Mouse (Mus musculus): ENCODE measurements around the gene Fgf12.

The Fgf12 gene

GRCm38 (mm10) chr16:28475553-28475952 lies 277.3 kb downstream of the Fgf12 start:
- DNase-seq (ENCODE audit: low spot score), result no peak

GRCm38 (mm10) chr16:28454821-28455220 lies 298.0 kb downstream of the Fgf12 start:
- DNase-seq (ENCODE audit: low spot score), result no peak

- no peak for DNase-seq (ENCODE audit: low spot score)
These were observed 305.8 kb downstream of the Fgf12 start for GRCm38 (mm10) chr16:28447114-28447455.

GRCm38 (mm10) chr16:28446334-28447113 lies 306.3 kb downstream of the Fgf12 start:
- DNase-seq (ENCODE audit: low spot score), result peak; percentile 3

GRCm38 (mm10) chr16:28445800-28446333 lies 307.0 kb downstream of the Fgf12 start:
- DNase-seq (ENCODE audit: low spot score), result no peak

- DNase-seq (ENCODE audit: low spot score), result peak; percentile 6
These were observed 307.7 kb downstream of the Fgf12 start for GRCm38 (mm10) chr16:28444993-28445799.

- DNase-seq (ENCODE audit: low spot score), result no peak
These were observed 331.3 kb downstream of the Fgf12 start for GRCm38 (mm10) chr16:28421617-28422016.

- no peak for DNase-seq (ENCODE audit: low spot score)
These were observed 333.1 kb downstream of the Fgf12 start for GRCm38 (mm10) chr16:28419693-28420299.

- DNase-seq (ENCODE audit: low spot score), result no peak
These were observed 341.6 kb downstream of the Fgf12 start for GRCm38 (mm10) chr16:28411210-28411817.

- DNase-seq (ENCODE audit: low spot score), result no peak
These were observed 344.6 kb downstream of the Fgf12 start for GRCm38 (mm10) chr16:28408294-28408693.

GRCm38 (mm10) chr16:28407892-28408291 lies 345.0 kb downstream of the Fgf12 start:
- DNase-seq (ENCODE audit: low spot score), result no peak

GRCm38 (mm10) chr16:28404156-28404555 lies 348.7 kb downstream of the Fgf12 start:
- DNase-seq (ENCODE audit: low spot score), result no peak

GRCm38 (mm10) chr16:28402701-28403100 lies 350.2 kb downstream of the Fgf12 start:
- DNase-seq (ENCODE audit: low spot score), result no peak

GRCm38 (mm10) chr16:28391283-28391682 lies 361.6 kb downstream of the Fgf12 start:
- no peak for DNase-seq (ENCODE audit: low spot score)

- no peak for DNase-seq (ENCODE audit: low spot score)
These were observed 363.8 kb downstream of the Fgf12 start for GRCm38 (mm10) chr16:28389114-28389513.

- DNase-seq (ENCODE audit: low spot score), result no peak
These were observed 378.1 kb downstream of the Fgf12 start for GRCm38 (mm10) chr16:28374790-28375189.

GRCm38 (mm10) chr16:28373311-28373710 lies 379.6 kb downstream of the Fgf12 start:
- DNase-seq (ENCODE audit: low spot score), result no peak

- DNase-seq (ENCODE audit: low spot score), result no peak
These were observed 402.2 kb downstream of the Fgf12 start for GRCm38 (mm10) chr16:28350624-28351023.

GRCm38 (mm10) chr16:28345323-28345722 lies 407.5 kb downstream of the Fgf12 start:
- DNase-seq (ENCODE audit: low spot score), result no peak

GRCm38 (mm10) chr16:28337930-28338329 lies 414.9 kb downstream of the Fgf12 start:
- no peak for DNase-seq (ENCODE audit: low spot score)

GRCm38 (mm10) chr16:28336700-28337099 lies 416.2 kb downstream of the Fgf12 start:
- no peak for DNase-seq (ENCODE audit: low spot score)

- DNase-seq (ENCODE audit: low spot score), result no peak
These were observed 417.8 kb downstream of the Fgf12 start for GRCm38 (mm10) chr16:28335025-28335424.
